Mouse (Mus musculus): Measurements from ENCODE around the gene Gpsm2. TPM values are rescaled to one million over a fixed set of nuclear protein-coding genes. Genes with fewer than 3 reads are reported as not detected.
A peak's percentile ranks its signal among the peaks of the same experiment; 100 is the strongest.

The Gpsm2 gene
- 14.4 and 22.9 TPM in 2 replicates for total RNA-seq (2017)

- peak; percentile 88 to 92 for ATAC-seq (replicated peaks in 1 of 2; ENCODE audit: insufficient read depth in 1 of 2, low FRiP score in 2 of 2, low TSS enrichment in 1 of 2, low read depth in 1 of 2, poor library complexity in 2 of 2, severe bottlenecking in 2 of 2)
Observed at GRCm38 (mm10) chr3:108722036-108722872, at the start of gene Gpsm2. Gene Gpsm2, minus strand, starts transcription at chr3:108722309.

GRCm38 (mm10) chr3:108770725-108771368 lies 48.7 kb upstream of the Gpsm2 start:
- peak; percentile 55 to 69 for ATAC-seq (replicated peaks in 1 of 2; ENCODE audit: insufficient read depth in 1 of 2, low FRiP score in 2 of 2, low TSS enrichment in 1 of 2, low read depth in 1 of 2, poor library complexity in 2 of 2, severe bottlenecking in 2 of 2)

GRCm38 (mm10) chr3:108769547-108769946 lies 47.4 kb upstream of the Gpsm2 start:
- ATAC-seq (replicated peaks in 1 of 2; ENCODE audit: insufficient read depth in 1 of 2, low FRiP score in 2 of 2, low TSS enrichment in 1 of 2, low read depth in 1 of 2, poor library complexity in 2 of 2, severe bottlenecking in 2 of 2), result no peak

- ATAC-seq (replicated peaks in 1 of 2; ENCODE audit: insufficient read depth in 1 of 2, low FRiP score in 2 of 2, low TSS enrichment in 1 of 2, low read depth in 1 of 2, poor library complexity in 2 of 2, severe bottlenecking in 2 of 2), result peak; percentile 14 to 28; a peak in 1 of 4 replicates
Observed at GRCm38 (mm10) chr3:108767416-108767815, 45.3 kb upstream of the Gpsm2 start.

- ATAC-seq (replicated peaks in 1 of 2; ENCODE audit: insufficient read depth in 1 of 2, low FRiP score in 2 of 2, low TSS enrichment in 1 of 2, low read depth in 1 of 2, poor library complexity in 2 of 2, severe bottlenecking in 2 of 2), result no peak
Observed at GRCm38 (mm10) chr3:108766943-108767342, 44.8 kb upstream of the Gpsm2 start.

- no peak for ATAC-seq (replicated peaks in 1 of 2; ENCODE audit: insufficient read depth in 1 of 2, low FRiP score in 2 of 2, low TSS enrichment in 1 of 2, low read depth in 1 of 2, poor library complexity in 2 of 2, severe bottlenecking in 2 of 2)
Observed at GRCm38 (mm10) chr3:108765476-108765875, 43.4 kb upstream of the Gpsm2 start.

GRCm38 (mm10) chr3:108764976-108765375 lies 42.9 kb upstream of the Gpsm2 start:
- ATAC-seq (replicated peaks in 1 of 2; ENCODE audit: insufficient read depth in 1 of 2, low FRiP score in 2 of 2, low TSS enrichment in 1 of 2, low read depth in 1 of 2, poor library complexity in 2 of 2, severe bottlenecking in 2 of 2), result peak; percentile 8 to 11; a peak in 1 of 4 replicates

GRCm38 (mm10) chr3:108763691-108764090 lies 41.6 kb upstream of the Gpsm2 start:
- ATAC-seq (replicated peaks in 1 of 2; ENCODE audit: insufficient read depth in 1 of 2, low FRiP score in 2 of 2, low TSS enrichment in 1 of 2, low read depth in 1 of 2, poor library complexity in 2 of 2, severe bottlenecking in 2 of 2), result no peak

GRCm38 (mm10) chr3:108762597-108763111 lies 40.5 kb upstream of the Gpsm2 start:
- no peak for ATAC-seq (replicated peaks in 1 of 2; ENCODE audit: insufficient read depth in 1 of 2, low FRiP score in 2 of 2, low TSS enrichment in 1 of 2, low read depth in 1 of 2, poor library complexity in 2 of 2, severe bottlenecking in 2 of 2)

- no peak for ATAC-seq (replicated peaks in 1 of 2; ENCODE audit: insufficient read depth in 1 of 2, low FRiP score in 2 of 2, low TSS enrichment in 1 of 2, low read depth in 1 of 2, poor library complexity in 2 of 2, severe bottlenecking in 2 of 2)
Observed at GRCm38 (mm10) chr3:108759566-108760420, 37.7 kb upstream of the Gpsm2 start.

GRCm38 (mm10) chr3:108757570-108757969 lies 35.5 kb upstream of the Gpsm2 start:
- ATAC-seq (replicated peaks in 1 of 2; ENCODE audit: insufficient read depth in 1 of 2, low FRiP score in 2 of 2, low TSS enrichment in 1 of 2, low read depth in 1 of 2, poor library complexity in 2 of 2, severe bottlenecking in 2 of 2), result no peak

- no peak for ATAC-seq (replicated peaks in 1 of 2; ENCODE audit: insufficient read depth in 1 of 2, low FRiP score in 2 of 2, low TSS enrichment in 1 of 2, low read depth in 1 of 2, poor library complexity in 2 of 2, severe bottlenecking in 2 of 2)
Observed at GRCm38 (mm10) chr3:108756131-108756530, 34.0 kb upstream of the Gpsm2 start.

GRCm38 (mm10) chr3:108755542-108755941 lies 33.4 kb upstream of the Gpsm2 start:
- ATAC-seq (replicated peaks in 1 of 2; ENCODE audit: insufficient read depth in 1 of 2, low FRiP score in 2 of 2, low TSS enrichment in 1 of 2, low read depth in 1 of 2, poor library complexity in 2 of 2, severe bottlenecking in 2 of 2), result no peak

GRCm38 (mm10) chr3:108754541-108754940 lies 32.4 kb upstream of the Gpsm2 start:
- ATAC-seq (replicated peaks in 1 of 2; ENCODE audit: insufficient read depth in 1 of 2, low FRiP score in 2 of 2, low TSS enrichment in 1 of 2, low read depth in 1 of 2, poor library complexity in 2 of 2, severe bottlenecking in 2 of 2), result no peak

GRCm38 (mm10) chr3:108751691-108752090 lies 29.6 kb upstream of the Gpsm2 start:
- no peak for ATAC-seq (replicated peaks in 1 of 2; ENCODE audit: insufficient read depth in 1 of 2, low FRiP score in 2 of 2, low TSS enrichment in 1 of 2, low read depth in 1 of 2, poor library complexity in 2 of 2, severe bottlenecking in 2 of 2)

GRCm38 (mm10) chr3:108751061-108751460 lies 29.0 kb upstream of the Gpsm2 start:
- no peak; a peak in 1 of 4 replicates for ATAC-seq (replicated peaks in 1 of 2; ENCODE audit: insufficient read depth in 1 of 2, low FRiP score in 2 of 2, low TSS enrichment in 1 of 2, low read depth in 1 of 2, poor library complexity in 2 of 2, severe bottlenecking in 2 of 2)

GRCm38 (mm10) chr3:108744060-108744459 lies 22.0 kb upstream of the Gpsm2 start:
- no peak for ATAC-seq (replicated peaks in 1 of 2; ENCODE audit: insufficient read depth in 1 of 2, low FRiP score in 2 of 2, low TSS enrichment in 1 of 2, low read depth in 1 of 2, poor library complexity in 2 of 2, severe bottlenecking in 2 of 2)

All from hematopoietic stem cell, adult 5-6 weeks (primary cell).